Mouse (Mus musculus) layer of hippocampus, adult 9-10 months (tissue): Measurements from ENCODE around the gene Ppp4r2.
"Not testable (repeated sequence)": the region's sequence is repeated elsewhere in the genome, so short reads cannot be mapped to it uniquely, and the experiment has no call there.

Source experiments
- DNase-seq: peaks from one replicate; pipeline ENCODE4 v3.0.0; 2022; ENCODE audit warnings: low spot score

Gene Ppp4r2

DNA sequence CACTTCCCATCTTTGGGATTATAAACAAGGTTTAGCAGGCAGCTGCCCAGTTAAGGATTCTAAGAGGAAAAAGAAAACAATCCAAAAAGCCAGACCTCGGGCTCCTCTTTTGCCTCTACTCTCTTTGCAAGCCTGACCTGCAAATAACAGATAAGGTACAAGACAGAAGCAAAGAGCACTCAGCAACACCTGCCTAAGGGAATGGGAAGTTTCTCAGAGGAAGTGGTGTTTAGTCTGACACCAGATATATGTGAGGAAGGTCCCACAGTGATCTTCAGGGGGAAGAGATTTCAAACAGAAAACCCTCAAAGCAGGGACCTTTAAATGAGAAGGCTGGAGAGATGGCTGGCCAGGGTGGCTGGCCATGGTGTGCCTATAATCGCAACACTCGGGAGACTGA lies 2.2 kb upstream of the Ppp4r2 start:
- no peak for DNase-seq

DNA sequence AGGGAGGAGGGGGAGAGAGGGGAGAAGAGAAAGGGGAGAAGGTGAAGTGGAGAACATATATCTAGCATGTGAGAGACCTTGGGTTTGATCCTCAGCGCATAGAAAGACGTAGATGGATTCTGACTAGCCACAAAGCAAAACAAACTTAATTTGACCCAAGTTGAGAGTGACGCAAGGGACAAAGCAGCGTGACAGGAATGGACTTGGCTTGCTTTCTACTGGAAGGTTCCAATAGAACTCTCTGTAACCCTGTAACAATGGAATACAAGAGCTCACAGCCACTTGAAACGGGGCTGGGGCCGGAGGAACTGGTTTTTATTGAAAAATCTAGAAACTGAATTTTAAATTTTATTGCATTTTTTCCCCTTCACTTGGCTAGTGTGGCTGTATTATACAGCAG lies 1.7 kb upstream of the Ppp4r2 start:
- no peak for DNase-seq

- peak; percentile 31 for DNase-seq
Observed at GRCm38 (mm10) chr6:100833811-100834481, 524 bp downstream of the Ppp4r2 start.

DNA sequence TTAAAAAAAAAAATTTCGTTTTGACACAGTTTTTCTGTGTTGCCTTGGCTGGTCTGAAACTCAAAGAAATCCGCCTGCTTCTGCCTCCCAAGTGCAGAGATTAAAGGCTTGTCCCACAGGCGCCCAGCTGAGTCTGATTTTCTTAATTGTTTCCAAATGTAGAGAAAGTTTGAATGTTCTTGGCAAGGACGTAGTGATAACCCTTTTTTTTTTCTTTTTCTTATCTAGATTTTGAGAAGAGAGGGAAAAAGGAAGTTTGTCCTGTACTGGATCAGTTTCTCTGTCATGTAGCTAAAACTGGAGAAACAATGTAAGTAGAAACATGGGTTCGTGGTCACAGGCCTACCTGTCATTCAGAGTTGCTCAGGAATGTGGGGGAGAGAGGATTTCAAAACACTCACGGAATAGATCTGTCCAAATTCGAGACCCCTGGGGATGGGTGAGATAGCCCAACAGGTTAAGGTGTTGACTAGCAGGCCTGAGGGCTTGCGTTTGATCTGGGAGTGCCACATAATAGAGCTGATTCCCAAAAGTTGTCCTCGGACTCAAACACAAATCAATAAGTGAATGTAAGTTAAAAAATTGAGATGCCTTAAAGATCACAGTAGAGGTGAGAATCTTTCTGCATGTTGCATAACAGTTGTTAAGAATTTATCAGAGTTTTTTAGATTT lies 1.2 kb downstream of the Ppp4r2 start:
- no peak for DNase-seq

GRCm38 (mm10) chr6:100845058-100845457 lies 11.6 kb downstream of the Ppp4r2 start:
- DNase-seq = no peak

DNA sequence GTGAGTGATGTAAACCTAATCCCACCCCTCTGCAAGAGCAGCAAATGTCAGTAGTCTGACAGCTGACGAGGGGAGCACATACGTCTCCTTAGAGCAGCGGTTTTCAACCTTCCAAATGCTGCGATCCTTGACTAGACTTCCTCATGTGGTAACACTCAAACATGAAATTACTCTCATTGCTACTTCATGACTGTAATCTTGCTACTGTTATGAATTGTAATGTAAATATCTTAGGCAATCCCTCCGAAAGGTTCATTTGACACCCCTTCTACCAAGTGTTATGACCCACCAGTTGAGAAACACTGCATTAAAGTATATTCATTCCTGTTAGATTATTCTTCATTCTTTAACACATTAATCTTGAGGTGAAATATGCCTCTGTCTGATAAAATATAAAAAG lies 13.8 kb downstream of the Ppp4r2 start:
- DNase-seq = no peak

DNA sequence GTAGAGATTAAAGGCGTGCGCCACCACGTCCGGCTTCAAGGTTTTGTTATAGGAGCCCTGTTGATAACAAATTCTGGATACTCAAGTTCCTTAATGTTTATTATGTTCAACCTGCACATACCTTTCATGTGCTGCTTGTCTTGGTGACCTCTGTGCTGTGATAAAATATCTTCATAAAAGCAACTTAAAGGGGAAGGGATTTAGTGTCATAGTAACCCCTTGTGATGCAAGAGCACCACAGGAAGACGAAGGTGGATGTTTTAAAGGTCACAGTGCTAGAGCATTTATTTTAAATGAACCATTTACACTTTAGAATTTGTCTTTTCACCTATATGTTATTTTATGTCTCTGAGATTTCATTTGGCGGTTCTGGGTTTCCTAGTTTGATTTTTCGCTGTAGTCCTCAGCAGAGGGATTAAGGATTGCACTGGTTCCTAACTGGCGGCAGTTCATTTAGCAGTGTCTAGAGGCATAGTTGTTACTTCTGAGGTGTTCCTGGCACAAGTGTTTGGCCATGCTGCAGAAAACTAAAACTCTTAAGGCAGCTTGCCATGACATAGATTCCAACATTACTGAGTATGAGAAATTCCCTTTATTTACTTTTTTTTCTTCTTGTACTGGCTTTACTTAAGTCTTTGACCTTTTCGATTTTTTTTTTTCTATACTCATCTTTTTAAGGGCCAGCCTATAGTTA lies 15.4 kb downstream of the Ppp4r2 start:
- DNase-seq = no peak

GRCm38 (mm10) chr6:100850671-100851081 lies 17.3 kb downstream of the Ppp4r2 start:
- DNase-seq = no peak

DNA sequence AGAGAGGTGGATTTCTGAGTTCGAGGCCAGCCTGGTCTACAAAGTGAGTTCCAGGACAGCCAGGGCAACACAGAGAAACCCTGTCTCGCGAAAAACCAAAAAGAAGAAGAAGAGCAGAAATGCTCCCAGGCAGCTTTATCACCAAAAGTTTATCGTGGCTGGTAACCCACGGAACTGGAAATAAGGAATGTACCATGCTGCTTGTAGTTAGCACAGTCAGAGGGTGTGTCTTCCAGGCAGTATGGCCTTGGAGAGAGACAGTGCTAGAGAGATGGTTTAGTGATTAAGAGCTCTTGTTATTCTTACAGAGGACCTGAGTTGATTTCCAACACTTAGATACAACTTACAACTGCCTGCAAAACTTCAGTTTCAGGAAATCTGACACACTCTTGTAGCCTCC lies 17.7 kb downstream of the Ppp4r2 start:
- DNase-seq = no peak

DNA sequence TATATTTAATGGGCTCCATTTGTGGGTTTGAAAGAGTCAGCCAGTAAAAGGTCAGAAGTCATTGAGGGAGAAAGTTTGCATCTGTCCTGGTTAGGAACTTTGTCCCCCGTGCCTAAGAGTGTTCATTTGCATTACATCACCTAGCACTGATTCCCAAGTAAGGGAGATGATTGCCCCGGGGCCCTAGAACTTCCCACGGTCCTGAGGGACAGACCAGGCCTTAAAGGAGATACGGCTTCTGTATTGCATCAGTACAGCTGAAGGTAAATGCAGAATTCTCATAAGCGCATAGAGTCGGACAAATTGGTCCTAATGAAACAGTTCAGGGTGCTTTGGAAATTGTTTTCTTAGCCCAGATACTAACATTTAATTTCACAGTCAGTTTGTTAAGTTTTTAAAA lies 31.9 kb downstream of the Ppp4r2 start:
- no peak for DNase-seq

DNA sequence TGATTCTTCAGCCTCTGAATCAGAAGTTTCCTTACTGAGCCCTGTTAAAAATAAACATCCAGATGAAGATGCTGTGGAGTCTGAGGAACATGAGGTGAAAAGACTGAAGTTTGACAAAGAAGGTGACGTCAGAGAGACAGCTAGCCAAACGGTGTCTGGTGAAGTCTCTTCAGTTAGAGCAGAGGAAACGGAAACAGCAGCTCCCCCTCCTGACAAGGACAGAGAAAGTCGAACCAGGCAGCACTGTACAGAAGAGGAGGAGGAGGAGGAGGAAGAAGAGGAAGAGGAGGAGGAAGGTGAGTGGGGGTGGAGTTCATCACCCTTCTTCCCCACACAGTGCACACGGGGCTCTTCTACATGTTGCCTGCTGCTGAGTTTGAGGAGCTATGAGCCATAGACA lies 32.4 kb downstream of the Ppp4r2 start:
- DNase-seq = not testable (repeated sequence)

DNA sequence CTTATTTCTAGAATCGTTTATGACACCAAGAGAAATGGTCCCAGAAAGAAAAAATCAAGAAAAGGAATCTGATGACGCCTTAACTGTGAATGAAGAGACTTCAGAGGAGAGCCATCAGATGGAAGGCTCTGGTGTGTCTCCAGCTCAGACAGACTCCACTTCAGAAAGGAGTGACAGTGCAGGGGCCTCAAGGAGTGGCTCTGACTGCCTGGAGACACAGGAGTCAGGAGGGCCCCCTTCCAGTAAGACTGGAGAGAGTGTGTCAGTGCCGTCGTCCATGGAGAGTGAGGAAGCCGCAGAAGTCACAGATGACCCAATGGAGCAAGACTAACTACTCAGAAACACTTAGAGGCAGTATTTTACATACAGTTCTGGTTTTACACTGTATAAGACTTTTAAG lies 32.8 kb downstream of the Ppp4r2 start:
- DNase-seq = not testable (repeated sequence)

DNA sequence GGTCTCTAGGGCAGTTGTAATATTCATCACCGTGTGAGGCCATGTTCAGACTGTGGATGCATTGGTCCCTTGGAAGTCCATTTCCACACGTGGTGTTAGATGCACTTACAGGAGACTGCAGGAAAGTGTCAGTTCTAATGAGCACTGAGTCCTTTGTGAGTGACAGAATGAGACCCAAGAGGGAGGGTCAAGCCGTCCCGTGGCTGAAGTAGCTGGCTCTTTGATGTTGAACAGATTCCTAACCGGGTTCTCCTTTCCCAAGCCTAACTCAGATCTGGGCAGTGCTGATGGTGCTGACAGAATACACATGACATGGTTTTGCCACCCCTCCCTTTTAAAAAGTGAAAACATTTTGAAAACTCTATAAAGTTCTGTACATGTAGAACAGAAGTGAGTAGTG lies 35.4 kb downstream of the Ppp4r2 start:
- DNase-seq = no peak

- DNase-seq = no peak
Observed at GRCm38 (mm10) chr6:100869909-100870308, 36.5 kb downstream of the Ppp4r2 start.

DNA sequence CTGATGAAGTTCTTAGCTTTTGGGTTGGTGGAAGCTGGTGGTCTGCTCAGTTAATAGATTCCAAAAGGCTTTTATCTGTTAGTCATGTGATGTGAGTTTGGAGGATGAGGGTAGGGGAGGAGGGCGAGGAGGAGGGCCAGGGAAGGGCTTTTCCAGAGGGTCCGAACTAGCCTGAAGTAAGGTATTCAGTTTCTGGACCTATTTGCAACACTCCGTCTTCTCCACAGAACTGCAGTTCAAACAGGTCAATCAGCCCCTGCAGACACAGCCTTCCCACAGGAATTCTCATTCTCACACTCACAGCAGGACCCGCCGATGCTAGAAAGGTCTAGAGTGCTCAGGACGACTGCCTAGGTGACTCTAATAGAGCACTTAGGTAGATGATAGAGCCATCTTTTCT lies 39.8 kb downstream of the Ppp4r2 start:
- no peak for DNase-seq

GRCm38 (mm10) chr6:100875862-100876623 lies 42.6 kb downstream of the Ppp4r2 start:
- peak; percentile 31 for DNase-seq

DNA sequence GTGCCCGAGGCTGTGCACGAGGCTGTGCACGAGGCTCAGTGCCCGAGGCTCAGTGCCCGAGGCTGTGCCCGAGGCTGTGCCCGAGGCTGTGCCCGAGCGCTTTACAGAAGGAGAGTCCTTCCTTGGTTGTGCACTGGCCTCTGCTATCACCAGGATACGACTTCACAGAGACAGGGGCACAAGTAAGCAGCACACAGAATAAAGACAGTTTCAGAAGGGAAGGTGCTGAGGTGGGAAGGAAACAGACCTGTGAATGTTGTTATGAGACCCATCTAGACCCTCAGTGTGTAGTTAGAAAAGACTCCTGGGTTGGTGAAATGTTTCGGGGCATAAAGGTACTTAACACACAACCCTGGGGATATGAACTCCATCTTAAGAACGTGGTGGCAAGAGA lies 43.2 kb downstream of the Ppp4r2 start:
- no peak for DNase-seq

- no peak for DNase-seq
Observed at GRCm38 (mm10) chr6:100878546-100878945, 45.1 kb downstream of the Ppp4r2 start.

- no peak for DNase-seq
Observed at GRCm38 (mm10) chr6:100879607-100880006, 46.2 kb downstream of the Ppp4r2 start.

- no peak for DNase-seq
Observed at GRCm38 (mm10) chr6:100881657-100882056, 48.2 kb downstream of the Ppp4r2 start.

GRCm38 (mm10) chr6:100882381-100883213 lies 49.2 kb downstream of the Ppp4r2 start:
- DNase-seq = peak; percentile 66

DNA sequence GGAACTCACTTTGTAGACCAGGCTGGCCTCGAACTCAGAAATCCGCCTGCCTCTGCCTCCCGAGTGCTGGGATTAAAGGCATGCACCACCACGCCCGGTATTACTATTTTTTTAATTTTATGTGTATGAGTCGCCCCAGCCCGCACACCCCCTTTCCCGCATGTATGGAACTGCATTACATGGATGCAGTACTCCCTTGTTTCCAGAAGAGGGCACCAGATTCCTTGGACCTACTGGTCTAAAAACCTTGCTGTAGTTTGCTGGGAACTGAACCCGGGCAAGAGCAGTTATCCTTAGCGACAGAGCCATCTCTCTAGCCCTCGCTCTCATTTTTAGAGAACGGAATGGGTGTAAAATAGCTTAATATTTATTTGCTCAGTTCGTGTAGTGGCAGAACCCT lies 49.8 kb downstream of the Ppp4r2 start:
- no peak for DNase-seq
